Mouse (Mus musculus): ENCODE results near the gene Gm42878. TPM values are rescaled to one million over a fixed set of nuclear protein-coding genes. Genes with fewer than 3 reads are reported as not detected.
A peak's percentile ranks its signal among the peaks of the same experiment; 100 is the strongest.

Gene Gm42878
- polyA plus RNA-seq, 1 experiment: not detected

DNA sequence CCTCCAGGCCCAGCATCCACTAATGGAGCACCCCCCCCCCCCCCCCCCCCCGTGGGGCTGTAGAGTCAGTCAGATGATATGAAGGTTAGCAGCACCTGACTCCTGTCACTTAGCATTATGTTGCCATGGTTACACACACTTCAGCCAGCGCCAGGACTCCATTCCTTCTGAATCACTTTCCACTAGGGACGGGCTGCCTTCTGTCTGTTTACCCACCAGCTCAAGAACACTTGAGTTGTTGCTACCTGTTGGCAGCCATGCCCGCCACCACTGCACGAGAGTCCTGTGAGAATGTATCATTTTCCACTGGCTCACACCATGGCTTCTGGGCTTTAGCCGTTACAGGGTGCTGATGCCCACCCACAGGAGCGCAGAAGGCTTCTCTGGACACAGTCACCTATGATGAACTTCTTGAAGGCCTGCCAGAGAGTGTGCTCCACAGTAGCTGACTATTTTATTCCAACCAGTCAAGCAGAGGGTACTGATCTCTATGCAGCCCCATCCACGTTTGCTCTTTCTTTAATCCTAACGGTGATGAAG, 24.7 kb upstream of the Gm42878 start:
- H3K4me1 ChIP-seq (ENCODE audit: control insufficient read depth, insufficient read depth, low read length): no peaks in the 10 kb centered on the region
- peaks cover 11% of the 10 kb centered on the region for H3K36me3 ChIP-seq (ENCODE audit: control insufficient read depth, insufficient read depth, low read length, poor library complexity, severe bottlenecking)
- no peaks in the 10 kb centered on the region for H3K27me3 ChIP-seq (ENCODE audit: control insufficient read depth, insufficient read depth, low read length, poor library complexity, severe bottlenecking)
- no peak for TF ChIP-seq CTCF (IDR thresholded peaks at IDR 0.05; ENCODE audit: low read depth, low read length)
- TF ChIP-seq POLR2A (IDR thresholded peaks at IDR 0.05; ENCODE audit: insufficient read depth, low read length): no peak
- no peak for TF ChIP-seq EP300 (IDR thresholded peaks at IDR 0.05; ENCODE audit: insufficient read depth, low read depth, low read length)
- H3K4me3 ChIP-seq (ENCODE audit: low read depth, low read length): no peak overlapping the region
- H3K27ac ChIP-seq (ENCODE audit: insufficient read depth, low read length): no peak overlapping the region
- no peaks in the 10 kb centered on the region for H3K9me3 ChIP-seq (replicated peaks; ENCODE audit: control insufficient read depth, insufficient read depth, low read length, poor library complexity, severe bottlenecking)
- no peak overlapping the region for H3K9ac ChIP-seq (ENCODE audit: low read depth, poor library complexity, severe bottlenecking)

DNA sequence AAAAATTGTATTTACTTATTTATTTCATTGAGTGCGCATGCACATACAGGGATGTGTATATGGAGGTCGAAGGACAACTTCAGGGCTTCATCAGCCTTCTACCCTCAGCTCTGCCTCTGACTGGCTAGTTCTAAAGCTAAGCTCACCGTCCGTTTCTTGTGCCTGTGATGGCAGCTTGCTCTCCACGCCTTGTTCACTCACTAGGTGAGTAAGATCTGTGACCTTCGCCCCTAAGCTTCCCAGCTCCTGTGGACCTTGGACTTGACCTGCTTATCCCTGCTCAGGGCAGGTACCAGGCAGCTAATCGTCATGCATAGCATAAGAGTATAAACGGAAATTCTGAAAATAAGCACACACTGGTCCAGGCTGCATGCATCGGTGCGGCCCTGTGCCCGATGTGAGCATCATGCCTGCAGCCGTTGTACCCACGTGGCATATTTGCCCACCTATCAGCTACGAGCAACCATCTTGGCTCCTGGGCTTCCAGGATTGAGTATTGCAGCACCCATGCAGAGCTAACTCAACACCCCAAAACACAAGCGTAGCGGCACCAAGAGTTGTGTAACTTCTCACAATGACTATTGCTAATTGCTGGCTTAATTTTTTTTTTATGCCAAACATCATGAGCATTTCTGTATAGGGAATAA, 20.9 kb upstream of the Gm42878 start:
- Histone ChIP-seq H3K27ac (ENCODE audit: insufficient read depth, low read length) (no peak overlapping the region), H3K9me3 (replicated peaks; ENCODE audit: control insufficient read depth, insufficient read depth, low read length, poor library complexity, severe bottlenecking) (no peaks in the 10 kb centered on the region), H3K4me3 (ENCODE audit: low read depth, low read length) (no peak overlapping the region), H3K4me1 (ENCODE audit: control insufficient read depth, insufficient read depth, low read length) (no peaks in the 10 kb centered on the region), H3K27me3 (ENCODE audit: control insufficient read depth, insufficient read depth, low read length, poor library complexity, severe bottlenecking) (no peaks in the 10 kb centered on the region), H3K9ac (ENCODE audit: low read depth, poor library complexity, severe bottlenecking) (no peak overlapping the region), H3K36me3 (ENCODE audit: control insufficient read depth, insufficient read depth, low read length, poor library complexity, severe bottlenecking) (peaks cover 8% of the 10 kb centered on the region)
- TF ChIP-seq EP300 (IDR thresholded peaks at IDR 0.05; ENCODE audit: insufficient read depth, low read depth, low read length) (no peak), POLR2A (IDR thresholded peaks at IDR 0.05; ENCODE audit: insufficient read depth, low read length) (no peak), CTCF (IDR thresholded peaks at IDR 0.05; ENCODE audit: low read depth, low read length) (no peak)

DNA sequence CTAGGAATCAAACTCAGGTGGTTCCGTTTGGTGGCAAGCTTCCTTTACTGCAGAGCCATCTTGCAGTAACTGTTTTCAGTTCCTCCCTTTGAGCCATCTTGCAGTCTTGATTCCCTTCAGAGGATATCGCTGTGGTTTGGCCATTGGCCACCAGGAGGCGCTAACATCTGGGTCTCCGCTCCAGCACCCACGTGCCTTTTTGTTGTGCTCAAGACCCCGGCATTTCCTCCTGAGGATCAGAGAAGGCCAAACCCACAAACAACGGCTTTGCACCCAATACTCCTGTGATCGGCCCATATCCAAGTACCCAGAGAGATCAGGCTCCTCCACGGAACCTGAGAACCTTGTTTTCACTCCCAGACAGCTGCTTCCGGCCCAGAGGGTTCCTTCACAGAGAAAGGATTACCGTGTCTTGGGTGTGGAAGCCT, 19.2 kb upstream of the Gm42878 start:
- no peaks in the 10 kb centered on the region for H3K9me3 ChIP-seq (replicated peaks; ENCODE audit: control insufficient read depth, insufficient read depth, low read length, poor library complexity, severe bottlenecking)
- H3K27me3 ChIP-seq (ENCODE audit: control insufficient read depth, insufficient read depth, low read length, poor library complexity, severe bottlenecking): no peaks in the 10 kb centered on the region
- H3K9ac ChIP-seq (ENCODE audit: low read depth, poor library complexity, severe bottlenecking): no peak overlapping the region
- TF ChIP-seq EP300 (IDR thresholded peaks at IDR 0.05; ENCODE audit: insufficient read depth, low read depth, low read length): no peak
- no peak for TF ChIP-seq POLR2A (IDR thresholded peaks at IDR 0.05; ENCODE audit: insufficient read depth, low read length)
- TF ChIP-seq CTCF (IDR thresholded peaks at IDR 0.05; ENCODE audit: low read depth, low read length): peak; percentile 87
- no peaks in the 10 kb centered on the region for H3K4me1 ChIP-seq (ENCODE audit: control insufficient read depth, insufficient read depth, low read length)
- H3K4me3 ChIP-seq (ENCODE audit: low read depth, low read length): no peak overlapping the region
- H3K27ac ChIP-seq (ENCODE audit: insufficient read depth, low read length): no peak overlapping the region
- no peaks in the 10 kb centered on the region for H3K36me3 ChIP-seq (ENCODE audit: control insufficient read depth, insufficient read depth, low read length, poor library complexity, severe bottlenecking)

DNA sequence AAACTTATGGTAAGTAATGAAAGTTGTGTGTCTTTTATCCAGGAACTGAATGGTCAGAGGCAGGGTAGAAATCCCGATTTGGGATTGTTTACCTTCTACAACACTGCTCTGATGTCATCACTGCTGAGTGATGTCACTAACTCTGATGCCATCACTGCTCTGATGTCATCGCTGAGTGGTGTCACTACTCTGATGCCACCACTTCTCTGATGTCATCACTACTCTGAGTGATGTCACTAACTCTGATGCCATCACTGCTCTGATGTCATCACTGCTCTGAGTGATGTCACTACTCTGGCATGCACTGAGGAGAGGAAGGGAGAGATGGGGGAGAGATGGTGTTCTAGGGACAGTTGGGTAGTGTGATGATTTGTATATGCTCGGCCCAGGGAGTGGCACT, 17.2 kb upstream of the Gm42878 start:
- Histone ChIP-seq H3K4me3 (ENCODE audit: low read depth, low read length) (no peak overlapping the region), H3K27me3 (ENCODE audit: control insufficient read depth, insufficient read depth, low read length, poor library complexity, severe bottlenecking) (no peaks in the 10 kb centered on the region), H3K4me1 (ENCODE audit: control insufficient read depth, insufficient read depth, low read length) (no peaks in the 10 kb centered on the region), H3K9ac (ENCODE audit: low read depth, poor library complexity, severe bottlenecking) (no peak overlapping the region), H3K36me3 (ENCODE audit: control insufficient read depth, insufficient read depth, low read length, poor library complexity, severe bottlenecking) (no peaks in the 10 kb centered on the region), H3K27ac (ENCODE audit: insufficient read depth, low read length) (no peak overlapping the region), H3K9me3 (replicated peaks; ENCODE audit: control insufficient read depth, insufficient read depth, low read length, poor library complexity, severe bottlenecking) (no peaks in the 10 kb centered on the region)
- no peak for TF ChIP-seq POLR2A (IDR thresholded peaks at IDR 0.05; ENCODE audit: insufficient read depth, low read length)
- no peak for TF ChIP-seq EP300 (IDR thresholded peaks at IDR 0.05; ENCODE audit: insufficient read depth, low read depth, low read length)
- TF ChIP-seq CTCF (IDR thresholded peaks at IDR 0.05; ENCODE audit: low read depth, low read length): no peak

DNA sequence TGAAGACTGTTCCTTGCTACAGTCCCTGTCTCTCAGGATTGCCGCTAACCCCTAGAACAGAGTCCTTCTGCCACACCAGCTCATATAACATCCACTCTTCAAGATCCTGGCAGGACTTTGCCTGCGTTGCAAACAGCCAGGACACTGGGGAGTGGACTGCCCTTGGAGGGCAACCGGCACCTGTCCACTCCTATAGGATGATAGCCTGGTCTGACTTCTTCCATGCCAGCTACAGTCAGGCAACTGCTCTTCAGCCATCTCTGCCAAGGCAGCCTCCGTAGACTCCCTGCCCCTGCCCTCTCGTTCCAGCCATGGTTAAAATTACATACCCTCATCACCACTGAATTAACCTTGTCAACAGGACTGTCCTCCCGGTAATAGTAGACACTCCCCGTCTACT, 3.9 kb upstream of the Gm42878 start:
- no peak for TF ChIP-seq POLR2A (IDR thresholded peaks at IDR 0.05; ENCODE audit: insufficient read depth, low read length)
- Histone ChIP-seq H3K36me3 (ENCODE audit: control insufficient read depth, insufficient read depth, low read length, poor library complexity, severe bottlenecking) (no peaks in the 10 kb centered on the region), H3K4me1 (ENCODE audit: control insufficient read depth, insufficient read depth, low read length) (no peaks in the 10 kb centered on the region), H3K9me3 (replicated peaks; ENCODE audit: control insufficient read depth, insufficient read depth, low read length, poor library complexity, severe bottlenecking) (no peaks in the 10 kb centered on the region), H3K4me3 (ENCODE audit: low read depth, low read length) (no peak overlapping the region), H3K9ac (ENCODE audit: low read depth, poor library complexity, severe bottlenecking) (no peak overlapping the region), H3K27me3 (ENCODE audit: control insufficient read depth, insufficient read depth, low read length, poor library complexity, severe bottlenecking) (no peaks in the 10 kb centered on the region), H3K27ac (ENCODE audit: insufficient read depth, low read length) (no peak overlapping the region)

DNA sequence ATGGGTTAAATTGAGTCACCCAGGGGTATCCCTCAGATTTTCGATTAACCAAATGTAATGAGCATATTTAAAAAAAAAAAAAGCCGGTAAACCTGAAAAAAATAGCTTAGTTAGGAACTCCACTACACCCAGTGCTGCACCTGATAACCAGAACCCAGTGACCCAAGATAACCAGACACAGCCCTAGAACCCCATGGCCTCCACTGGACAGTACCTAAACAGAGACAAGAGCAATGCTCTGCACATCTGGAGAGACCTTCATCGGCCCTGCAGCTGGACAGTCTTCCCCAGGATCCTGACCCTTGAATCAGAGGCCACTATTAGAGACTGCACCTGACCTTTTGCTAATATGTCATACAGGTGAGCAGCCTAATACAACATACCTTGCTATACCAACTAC, 1.8 kb upstream of the Gm42878 start:
- H3K9ac ChIP-seq (ENCODE audit: low read depth, poor library complexity, severe bottlenecking): 0 out of 2 replicates have a peak overlapping the region, but pooled peaks have one; percentile 94
- no peaks in the 10 kb centered on the region for H3K27me3 ChIP-seq (ENCODE audit: control insufficient read depth, insufficient read depth, low read length, poor library complexity, severe bottlenecking)
- H3K36me3 ChIP-seq (ENCODE audit: control insufficient read depth, insufficient read depth, low read length, poor library complexity, severe bottlenecking): no peaks in the 10 kb centered on the region
- TF ChIP-seq POLR2A (IDR thresholded peaks at IDR 0.05; ENCODE audit: insufficient read depth, low read length) (no peak), CTCF (IDR thresholded peaks at IDR 0.05; ENCODE audit: low read depth, low read length) (no peak), EP300 (IDR thresholded peaks at IDR 0.05; ENCODE audit: insufficient read depth, low read depth, low read length) (no peak)
- H3K4me1 ChIP-seq (ENCODE audit: control insufficient read depth, insufficient read depth, low read length): no peaks in the 10 kb centered on the region
- H3K9me3 ChIP-seq (replicated peaks; ENCODE audit: control insufficient read depth, insufficient read depth, low read length, poor library complexity, severe bottlenecking): no peaks in the 10 kb centered on the region
- H3K27ac ChIP-seq (ENCODE audit: insufficient read depth, low read length): no peak overlapping the region
- H3K4me3 ChIP-seq (ENCODE audit: low read depth, low read length): no peak overlapping the region
